In the genomic region with DNA sequence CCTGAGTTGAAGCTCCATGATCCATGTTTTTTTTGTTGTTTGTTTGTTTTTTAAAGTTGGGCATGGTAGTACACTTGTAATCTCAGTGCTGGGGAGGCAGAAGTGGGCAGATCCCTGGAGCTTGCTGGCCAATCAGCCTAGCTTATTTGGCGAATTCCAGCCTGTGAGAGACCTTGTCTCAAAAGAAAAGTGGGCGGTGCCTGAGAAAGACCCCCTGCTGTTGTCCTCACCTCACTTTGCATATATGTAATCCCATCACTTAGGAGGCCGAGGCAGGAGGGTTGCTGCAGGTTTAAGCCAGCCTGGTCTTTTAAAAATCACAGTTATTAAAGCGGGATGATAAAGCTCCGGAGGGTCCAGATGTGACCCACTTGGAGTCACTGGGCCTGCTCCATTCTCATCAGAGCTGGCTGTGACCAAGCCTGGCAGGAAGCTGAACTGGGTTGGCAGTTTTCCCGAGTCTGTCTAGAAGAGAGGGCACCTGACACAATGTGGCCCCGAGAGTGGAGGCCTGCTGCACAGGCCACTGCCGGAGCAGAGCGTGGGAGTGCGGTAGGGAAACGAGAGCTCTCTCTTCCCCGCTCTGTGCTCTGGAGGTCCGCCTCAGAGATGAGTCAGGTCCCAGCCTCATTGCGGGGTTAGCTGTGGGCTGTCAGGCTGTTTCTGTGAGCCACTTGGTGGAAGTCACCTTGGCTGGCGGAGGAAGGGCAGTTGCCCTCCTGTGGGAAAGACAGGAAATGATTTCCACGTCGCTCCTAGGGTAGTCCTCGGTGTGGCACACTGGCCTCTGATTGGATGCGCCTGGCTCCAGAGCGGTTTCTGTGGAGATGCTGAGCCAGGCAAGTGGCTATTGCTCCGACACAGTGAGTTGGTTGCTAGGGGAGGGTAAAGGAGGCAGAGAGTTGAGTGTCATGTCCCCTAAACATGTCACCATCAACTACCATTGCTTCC, we compare ENCODE assay signal across 8 mouse cellular contexts. TPM values are rescaled to one million over a fixed set of nuclear protein-coding genes. Genes with fewer than 3 reads are reported as not detected.
A peak's percentile ranks its signal among the peaks of the same experiment; 100 is the strongest.
DNase-seq lines count a peak whose midpoint lies in the region; ATAC-seq and TF ChIP-seq lines count a peak whose summit lies in the region.

No protein-coding gene starts in this region.

- 0 out of 2 replicates have a peak overlapping the region, but pooled peaks have one; percentile 19 for H3K4me3 ChIP-seq in heart, embryonic 10.5 days
- H3K4me3 ChIP-seq in lung, adult 2 months (replicated peaks; ENCODE audit: extremely low read depth, low read depth, low read length), result peak overlapping the region; percentile 1

- ATAC-seq in megakaryocyte-erythroid progenitor cell, adult 5-6 weeks (replicated peaks; ENCODE audit: low FRiP score, low TSS enrichment, poor library complexity, severe bottlenecking), result no peak

- peak overlapping the region; percentile 79 for H3K27ac ChIP-seq in heart, embryonic 10.5 days

- TF ChIP-seq POLR2A in lung, adult 2 months (IDR thresholded peaks at IDR 0.05; ENCODE audit: borderline replicate concordance, extremely low read depth, low read depth, low read length), result no peak

- no peaks in the 10 kb centered on the region for H3K9me3 ChIP-seq in heart, embryonic 10.5 days

- 56% methylated on average over 21 of the region's 21 CpGs for WGBS in heart, embryonic 10.5 days
- 42% methylated on average over 21 of the region's 21 CpGs for WGBS in lung, adult 2 months

- no peaks in the 10 kb centered on the region for H3K27me3 ChIP-seq in heart, embryonic 10.5 days (ENCODE audit: insufficient read depth, poor library complexity, severe bottlenecking)

- H3K36me3 ChIP-seq in heart, embryonic 10.5 days, result peaks cover 21% of the 10 kb centered on the region

- peaks cover 47% of the 10 kb centered on the region for H3K4me1 ChIP-seq in heart, embryonic 10.5 days
- no peaks in the 10 kb centered on the region for H3K4me1 ChIP-seq in lung, adult 2 months (ENCODE audit: control insufficient read depth, insufficient read depth, low read length)

- DNase-seq in adrenal gland, adult (ENCODE audit: inconsistent age in 2 of 2, low spot score in 1 of 2), result peak; percentile 70 to 87
- DNase-seq in adrenal gland, postnatal 4 days (ENCODE audit: low spot score in 2 of 2), result no peak
- peak; percentile 88 for DNase-seq in cerebellum, adult 9-10 months
- no peak for DNase-seq in heart, embryonic 10.5 days (ENCODE audit: low spot score)
- peak; percentile 60 for DNase-seq in kidney, adult 9 months
- DNase-seq in lung, adult 2 months, result peak; percentile 37
- peak; percentile 52 for DNase-seq in right cerebral cortex, postnatal 14 days

- TF ChIP-seq CTCF in lung, adult 2 months (IDR thresholded peaks at IDR 0.05; ENCODE audit: insufficient read depth, low read length), result no peak

RNA-seq across cellular contexts. Expression of gene Mrps23, which starts 11.0 kb away (rescaled TPM):
- 100 to 1,000 TPM; 143 to 160 TPM for total RNA-seq in adrenal gland, postnatal 4 days (2021)
- 74.6 and 82.3 TPM in 2 replicates for polyA plus RNA-seq in heart, embryonic 10.5 days (2016; fragmentation: Nextera tagmentation; extraction: Ambion mirVana)
- polyA plus RNA-seq in lung, adult 2 months (2012; rRNA removed), result 23.3 and 39.0 TPM in 2 replicates
- total RNA-seq in megakaryocyte-erythroid progenitor cell, adult 5-6 weeks (2014; fragmentation: Nextera tagmentation), result 78.6 and 78.8 TPM in 2 replicates
- total RNA-seq in megakaryocyte-erythroid progenitor cell, adult 5-6 weeks (2017), result 58.9 and 154 TPM in 2 replicates

Comparison
In these comparisons a context has a peak if more than half of its experiments do, and no peak if none do; other contexts are left out.
1. DNase-seq: peak in adrenal gland, adult (2 of 2), cerebellum, adult 9-10 months (single experiment), kidney, adult 9 months (single experiment), lung, adult 2 months (single experiment) and right cerebral cortex, postnatal 14 days (single experiment); none in adrenal gland, postnatal 4 days (0 of 2) and heart, embryonic 10.5 days (single experiment).